Mouse (Mus musculus): ENCODE results near the gene Ankrd33.
A peak's percentile ranks its signal among the peaks of the same experiment; 100 is the strongest.

The Ankrd33 gene

GRCm38 (mm10) chr15:101146100-101146965, 30.8 kb downstream of the Ankrd33 start:
- DNase-seq (ENCODE audit: low read depth, low spot score), result no peak

- no peak for DNase-seq (ENCODE audit: low read depth, low spot score)
Observed at GRCm38 (mm10) chr15:101147115-101147909, 31.8 kb downstream of the Ankrd33 start.

GRCm38 (mm10) chr15:101147910-101148273, 32.3 kb downstream of the Ankrd33 start:
- DNase-seq (ENCODE audit: low read depth, low spot score), result no peak

GRCm38 (mm10) chr15:101148604-101149003, 33.0 kb downstream of the Ankrd33 start:
- no peak for DNase-seq (ENCODE audit: low read depth, low spot score)

GRCm38 (mm10) chr15:101151409-101152261, 36.1 kb downstream of the Ankrd33 start:
- DNase-seq (ENCODE audit: low read depth, low spot score), result no peak

GRCm38 (mm10) chr15:101154700-101155616, 39.4 kb downstream of the Ankrd33 start:
- no peak for DNase-seq (ENCODE audit: low read depth, low spot score)

GRCm38 (mm10) chr15:101160128-101160527, 44.6 kb downstream of the Ankrd33 start:
- DNase-seq (ENCODE audit: low read depth, low spot score), result no peak

GRCm38 (mm10) chr15:101160591-101160990, 45.0 kb downstream of the Ankrd33 start:
- DNase-seq (ENCODE audit: low read depth, low spot score), result peak; percentile 67

GRCm38 (mm10) chr15:101161534-101161933, 46.0 kb downstream of the Ankrd33 start:
- no peak for DNase-seq (ENCODE audit: low read depth, low spot score)

- no peak for DNase-seq (ENCODE audit: low read depth, low spot score)
Observed at GRCm38 (mm10) chr15:101163056-101163458, 47.5 kb downstream of the Ankrd33 start.

GRCm38 (mm10) chr15:101163854-101164253, 48.3 kb downstream of the Ankrd33 start:
- DNase-seq (ENCODE audit: low read depth, low spot score), result no peak

- no peak for DNase-seq (ENCODE audit: low read depth, low spot score)
Observed at GRCm38 (mm10) chr15:101164291-101164690, 48.7 kb downstream of the Ankrd33 start.

- no peak for DNase-seq (ENCODE audit: low read depth, low spot score)
Observed at GRCm38 (mm10) chr15:101165658-101166437, 50.3 kb downstream of the Ankrd33 start.

- no peak for DNase-seq (ENCODE audit: low read depth, low spot score)
Observed at GRCm38 (mm10) chr15:101167553-101167952, 52.0 kb downstream of the Ankrd33 start.
